8 mouse cellular contexts compared by ENCODE assay signal in the genomic region with DNA sequence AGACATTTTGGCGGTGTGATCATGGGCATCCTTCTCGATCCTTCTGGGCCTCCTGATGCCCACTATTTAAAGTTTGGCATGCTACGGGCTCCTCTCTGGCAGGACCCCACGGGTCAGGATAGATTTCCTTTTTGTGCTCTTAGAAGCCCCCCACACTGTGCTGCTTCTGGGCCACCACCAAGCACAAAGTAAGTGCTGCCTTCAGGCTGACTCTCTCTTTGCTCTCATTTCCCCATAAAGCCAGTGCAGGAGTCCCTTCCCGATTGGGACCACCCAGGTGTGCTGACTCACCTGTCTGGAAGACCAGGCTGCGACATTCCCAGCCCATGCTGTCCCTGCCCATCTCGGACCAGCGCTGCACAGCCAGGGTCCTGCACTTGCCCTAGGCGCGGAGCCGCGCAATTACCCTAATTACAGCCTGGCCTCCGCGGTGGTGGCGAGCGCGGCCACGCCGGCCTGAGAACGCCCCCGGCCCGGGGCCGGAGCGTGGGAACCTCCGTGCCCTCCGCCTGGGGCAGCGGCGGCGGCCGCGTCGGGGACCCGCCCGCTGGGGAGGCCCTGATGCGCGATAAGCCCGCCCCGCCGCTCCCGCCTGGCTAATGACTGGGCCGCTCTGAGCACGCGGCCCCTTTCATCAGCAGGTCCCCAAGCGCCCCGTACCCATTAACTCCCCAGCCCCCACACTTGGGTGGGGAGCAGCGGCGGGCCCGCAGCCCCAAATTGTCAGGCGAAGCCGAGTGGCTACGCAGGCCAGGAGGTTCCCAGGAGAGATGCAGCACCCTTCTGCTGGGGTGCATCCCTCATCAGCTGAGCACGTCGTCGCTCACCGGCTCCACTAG. TPM values are rescaled to one million over a fixed set of nuclear protein-coding genes. Genes with fewer than 3 reads are reported as not detected.
A peak's percentile ranks its signal among the peaks of the same experiment; 100 is the strongest.
DNase-seq lines count a peak whose midpoint lies in the region; ATAC-seq and TF ChIP-seq lines count a peak whose summit lies in the region.

No protein-coding gene starts in this region.

- peak overlapping the region; percentile 91 for H3K4me2 ChIP-seq in kidney, embryonic 15.5 days
- peak overlapping the region; percentile 74 for H3K4me2 ChIP-seq in embryonic facial prominence, embryonic 14.5 days (ENCODE audit: low read depth, low read length)
- peak overlapping the region; percentile 95 for H3K4me2 ChIP-seq in hindbrain, embryonic 13.5 days

- no peaks in the 10 kb centered on the region for H3K79me2 ChIP-seq in liver, adult 2 months (ENCODE audit: control insufficient read depth, insufficient read depth, low read length)

- peak overlapping the region; percentile 43 for H3K9ac ChIP-seq in kidney, embryonic 15.5 days
- H3K9ac ChIP-seq in embryonic facial prominence, embryonic 14.5 days (ENCODE audit: low read depth, low read length): peak overlapping the region; percentile 32; the same call in 1 of the 2 replicates
- peak overlapping the region; percentile 82 for H3K9ac ChIP-seq in hindbrain, embryonic 13.5 days
- 0 out of 2 replicates have a peak overlapping the region, but pooled peaks have one; percentile 26 for H3K9ac ChIP-seq in liver, adult 2 months (ENCODE audit: low read depth, low read length)

- peak overlapping the region; percentile 50 for H3K4me3 ChIP-seq in kidney, embryonic 15.5 days (replicated peaks)
- peak overlapping the region; percentile 42 for H3K4me3 ChIP-seq in embryonic facial prominence, embryonic 14.5 days (ENCODE audit: low read depth, low read length)
- H3K4me3 ChIP-seq in hindbrain, embryonic 13.5 days: peak overlapping the region; percentile 56
- H3K4me3 ChIP-seq in liver, adult 2 months (ENCODE audit: insufficient read depth, low read depth, low read length): no peak overlapping the region; the same call in 1 of the 2 replicates

- 4% methylated on average over 55 of the region's 55 CpGs for WGBS in kidney, embryonic 15.5 days
- WGBS in embryonic facial prominence, embryonic 14.5 days: 7% methylated on average over 43 of the region's 55 CpGs
- WGBS in hindbrain, embryonic 13.5 days: 4% methylated on average over 55 of the region's 55 CpGs
- 8% methylated on average over 55 of the region's 55 CpGs for WGBS in liver, adult 2 months

- H3K27me3 ChIP-seq in kidney, embryonic 15.5 days: peaks cover 58% of the 10 kb centered on the region
- H3K27me3 ChIP-seq in embryonic facial prominence, embryonic 14.5 days (replicated peaks; ENCODE audit: control insufficient read depth, insufficient read depth, low read length): peaks cover 42% of the 10 kb centered on the region
- peaks cover 44% of the 10 kb centered on the region for H3K27me3 ChIP-seq in hindbrain, embryonic 13.5 days
- peaks cover 9% of the 10 kb centered on the region for H3K27me3 ChIP-seq in liver, adult 2 months (ENCODE audit: control insufficient read depth, insufficient read depth, low read length)

- no peaks in the 10 kb centered on the region for H3K36me3 ChIP-seq in kidney, embryonic 15.5 days
- no peaks in the 10 kb centered on the region for H3K36me3 ChIP-seq in embryonic facial prominence, embryonic 14.5 days (ENCODE audit: control insufficient read depth, insufficient read depth, low read length)
- no peaks in the 10 kb centered on the region for H3K36me3 ChIP-seq in hindbrain, embryonic 13.5 days
- H3K36me3 ChIP-seq in liver, adult 2 months (ENCODE audit: control insufficient read depth, insufficient read depth, low read length): no peaks in the 10 kb centered on the region

- H3K27ac ChIP-seq in kidney, embryonic 15.5 days: no peak overlapping the region
- H3K27ac ChIP-seq in embryonic facial prominence, embryonic 14.5 days (replicated peaks; ENCODE audit: low read depth, low read length): no peak overlapping the region
- no peak overlapping the region for H3K27ac ChIP-seq in hindbrain, embryonic 13.5 days
- no peak overlapping the region for H3K27ac ChIP-seq in liver, adult 2 months (replicated peaks; ENCODE audit: insufficient read depth, low read depth, low read length)

- no peak for TF ChIP-seq POLR2A in liver, adult 2 months (IDR thresholded peaks at IDR 0.05; ENCODE audit: extremely low read depth, insufficient read depth, low read length)

- ATAC-seq in kidney, embryonic 15.5 days (replicated peaks; ENCODE audit: low FRiP score): peak; percentile 87
- ATAC-seq in embryonic facial prominence, embryonic 14.5 days (ENCODE audit: low read depth): peak; percentile 57
- peak; percentile 74 for ATAC-seq in hindbrain, embryonic 13.5 days (ENCODE audit: low FRiP score)
- ATAC-seq in monocyte, adult 5-6 weeks (replicated peaks; ENCODE audit: insufficient number of reproducible peaks, low FRiP score, low TSS enrichment, poor library complexity, severe bottlenecking): no peak

- H3K4me1 ChIP-seq in kidney, embryonic 15.5 days: peaks cover 11% of the 10 kb centered on the region
- H3K4me1 ChIP-seq in embryonic facial prominence, embryonic 14.5 days (ENCODE audit: control insufficient read depth, insufficient read depth, low read length): no peaks in the 10 kb centered on the region
- peaks cover 12% of the 10 kb centered on the region for H3K4me1 ChIP-seq in hindbrain, embryonic 13.5 days (replicated peaks)
- peaks cover 5% of the 10 kb centered on the region; the same call in 1 of the 2 replicates for H3K4me1 ChIP-seq in liver, adult 2 months (ENCODE audit: control insufficient read depth, insufficient read depth, low read length)

- no peak for DNase-seq in kidney, adult 11 months
- peak; percentile 74 for DNase-seq in brain, adult 2 months (ENCODE audit: low read depth, low spot score)
- DNase-seq in embryonic facial prominence, embryonic 14.5 days (ENCODE audit: low spot score): peak; percentile 22
- no peak for DNase-seq in liver, adult 2 months (ENCODE audit: extremely low read depth, low read depth, low spot score)
- peak; percentile 46 for DNase-seq in right cerebral cortex, adult 18-20 months

- TF ChIP-seq CTCF in liver, adult 2 months (IDR thresholded peaks at IDR 0.05; ENCODE audit: low read depth, low read length): no peak

- no peaks in the 10 kb centered on the region for H3K9me3 ChIP-seq in kidney, embryonic 15.5 days (replicated peaks)
- H3K9me3 ChIP-seq in embryonic facial prominence, embryonic 14.5 days (ENCODE audit: control insufficient read depth, low read length): no peaks in the 10 kb centered on the region
- H3K9me3 ChIP-seq in hindbrain, embryonic 13.5 days: no peaks in the 10 kb centered on the region

RNA-seq across cellular contexts. Expression of gene Cited4, which starts 16.8 kb away (rescaled TPM):
- polyA plus RNA-seq in kidney, embryonic 15.5 days (2015; fragmentation: Nextera tagmentation; extraction: Ambion mirVana): 11.3 and 12.9 TPM in 2 replicates
- 3.4 and 4.7 TPM in 2 replicates for polyA plus RNA-seq in embryonic facial prominence, embryonic 14.5 days (2014; fragmentation: Nextera tagmentation; extraction: Ambion mirVana)
- 0.61 and 0.93 TPM in 2 replicates for polyA plus RNA-seq in hindbrain, embryonic 13.5 days (2015; fragmentation: Nextera tagmentation; extraction: Ambion mirVana)
- 0.09 and 0.27 TPM in 2 replicates for total RNA-seq in liver, adult 2 months (2014; rRNA removed)
- polyA plus RNA-seq in liver, adult 2 months (2012; rRNA removed): 0.93 and 1.2 TPM in 2 replicates
- total RNA-seq in monocyte, adult 5-6 weeks (2017): 2.3 to 15.8 TPM (median 14.1 TPM) in 3 replicates

Comparison
In these comparisons a context has a peak if more than half of its experiments do, and no peak if none do; other contexts are left out.
1. H3K9ac ChIP-seq: peak in every context shown above with its lines; median percentile 82 in hindbrain, embryonic 13.5 days; 43 in kidney, embryonic 15.5 days; 32 in embryonic facial prominence, embryonic 14.5 days; 26 in liver, adult 2 months.
2. DNase-seq: peak in brain, adult 2 months (single experiment), embryonic facial prominence, embryonic 14.5 days (single experiment) and right cerebral cortex, adult 18-20 months (single experiment); none in kidney, adult 11 months (single experiment) and liver, adult 2 months (single experiment).
3. Peak in every context shown above with its lines, with median percentiles within 50 percentile points of each other: H3K4me2 ChIP-seq.